Mouse (Mus musculus): ENCODE data around the gene Adcy2. TPM values are rescaled to one million over a fixed set of nuclear protein-coding genes. Genes with fewer than 3 reads are reported as not detected.

Adcy2 gene
- total RNA-seq, 2 experiments from 2014 or later, result 116 TPM

DNA sequence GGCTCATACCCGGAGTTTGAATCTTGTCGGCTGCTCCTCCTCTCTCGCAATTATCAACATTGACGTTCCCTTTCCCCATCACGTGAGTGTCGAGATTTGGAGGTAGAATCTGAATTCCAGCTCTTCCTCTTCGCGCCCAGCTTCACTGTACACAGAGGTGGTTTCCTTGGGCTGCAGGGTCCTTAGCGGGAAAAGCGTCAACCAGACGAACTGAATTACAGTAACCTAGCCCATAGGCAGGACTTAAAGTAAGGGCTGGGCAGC, 416.9 kb downstream of the Adcy2 start:
- peak overlapping the region; percentile 85 for H3K4me3 ChIP-seq
- DNase-seq (ENCODE audit: low spot score in 2 of 2), result no peak
- TF ChIP-seq CTCF (conservative IDR thresholded peaks at IDR 0.05), result no peak
- peak overlapping the region; percentile 90 for H3K27ac ChIP-seq

DNA sequence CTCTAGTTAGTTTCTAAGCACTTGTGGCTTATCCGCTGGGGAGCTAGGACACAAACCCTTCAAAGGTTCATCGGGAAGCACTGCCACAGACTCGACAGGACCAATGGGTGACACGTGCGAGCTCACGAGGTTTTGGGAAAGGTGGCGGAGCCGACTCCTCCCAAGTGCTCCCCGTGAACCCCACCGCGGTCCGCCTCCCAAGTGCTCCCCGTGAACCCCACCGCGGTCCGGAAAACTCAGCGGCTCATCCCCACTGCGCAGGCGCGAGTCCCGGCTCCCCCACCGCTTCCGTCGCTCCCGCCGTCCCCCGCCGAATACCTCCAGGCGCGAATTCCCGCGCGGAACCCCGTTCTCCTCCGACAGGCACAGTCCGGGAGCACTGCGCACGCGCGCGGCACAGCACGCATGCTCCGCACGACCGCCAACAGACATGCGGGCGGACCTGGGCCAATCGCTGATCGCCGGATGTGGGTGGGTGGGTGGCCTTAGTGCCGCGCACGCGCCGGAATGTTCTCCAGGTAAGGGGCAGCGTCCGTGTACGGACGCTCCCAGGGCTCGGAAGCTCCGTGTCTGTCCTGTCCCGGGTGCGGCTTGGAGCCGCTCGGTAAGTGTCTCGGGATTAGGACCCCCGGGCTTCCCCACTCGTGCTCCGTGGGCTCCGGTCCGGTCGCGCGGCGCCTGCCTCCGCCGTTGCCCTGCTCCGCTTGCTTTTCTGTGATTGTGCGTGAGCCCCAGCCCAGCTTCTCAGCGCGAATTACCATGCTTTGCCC, 417.4 kb downstream of the Adcy2 start, which contains the start of the genes Mtrr and Fastkd3:
Gene Mtrr, minus strand, starts transcription at position 403 of the 770 bp plus-strand sequence.
Gene Fastkd3, plus strand, starts transcription at position 488 of the 770 bp plus-strand sequence.
- no peak for TF ChIP-seq CTCF (conservative IDR thresholded peaks at IDR 0.05)
- peak; percentile 97 to 99 for DNase-seq (ENCODE audit: low spot score in 2 of 2)
- H3K27ac ChIP-seq, result peak within 1 kb of the TSS; percentile 90

DNA sequence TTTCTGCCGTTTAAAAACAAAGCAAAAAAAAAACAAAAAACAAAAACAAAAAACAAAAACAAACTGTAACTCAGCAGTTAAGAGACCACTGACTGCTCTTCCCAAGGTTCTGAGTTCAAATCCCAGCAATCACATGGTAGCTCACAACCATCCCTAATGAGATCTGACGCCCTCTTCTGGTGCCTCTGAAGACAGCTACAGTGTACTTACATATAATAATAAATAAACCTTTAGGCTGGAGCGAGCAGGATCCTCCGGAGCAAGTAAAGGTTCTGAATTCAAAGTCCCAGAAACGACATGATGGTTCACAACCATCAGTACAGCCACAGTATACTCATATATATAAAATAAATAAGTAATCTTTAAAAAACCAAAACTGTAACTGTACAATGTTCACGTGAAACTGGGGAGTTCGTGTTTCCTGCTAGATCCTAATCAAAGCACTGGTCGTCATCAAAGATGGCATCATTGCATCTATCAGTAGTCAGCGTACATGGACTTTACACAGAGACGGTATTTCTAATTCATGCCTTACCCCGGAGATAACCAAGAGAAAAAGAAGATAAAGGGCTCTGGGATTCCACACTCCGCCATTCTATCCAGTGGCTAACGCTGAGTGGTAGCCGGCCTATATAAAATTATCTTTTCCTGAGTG, 418.1 kb downstream of the Adcy2 start:
- H3K27ac ChIP-seq, result peak overlapping the region; percentile 82
- DNase-seq (ENCODE audit: low spot score in 2 of 2), result no peak
- H3K4me3 ChIP-seq, result peak overlapping the region; percentile 85
- peak; percentile 52 for TF ChIP-seq CTCF (conservative IDR thresholded peaks at IDR 0.05)

More for the DNA sequence above, 417.4 kb downstream of the Adcy2 start, which contains the start of the genes Mtrr and Fastkd3:
- H3K4me3 ChIP-seq, result peak within 1 kb of the TSS; percentile 85

DNA sequence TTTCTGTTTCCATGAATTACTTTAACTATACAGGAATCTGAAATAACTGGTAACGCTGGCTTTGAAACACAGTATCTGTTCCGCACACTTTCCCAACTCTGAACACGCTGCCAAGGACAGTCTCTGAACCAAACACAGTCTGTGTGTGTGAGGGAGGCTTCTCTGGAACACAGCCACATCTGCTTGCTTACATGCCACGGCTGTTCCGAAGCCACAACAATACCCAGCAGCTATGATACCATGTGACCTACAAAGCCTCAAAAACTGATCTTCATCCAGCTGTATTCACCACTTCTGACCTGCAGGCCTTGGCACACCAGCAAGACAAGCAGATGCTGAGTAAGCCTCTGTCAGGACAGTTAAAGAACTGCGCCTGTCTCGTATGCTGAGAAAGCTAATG, 421.4 kb downstream of the Adcy2 start:
- Histone ChIP-seq H3K4me3 (no peak overlapping the region), H3K27ac (peak overlapping the region; percentile 84)
- DNase-seq (ENCODE audit: low spot score in 2 of 2), result peak; percentile 71 to 79
- peak; percentile 34 for TF ChIP-seq CTCF (conservative IDR thresholded peaks at IDR 0.05)

DNA sequence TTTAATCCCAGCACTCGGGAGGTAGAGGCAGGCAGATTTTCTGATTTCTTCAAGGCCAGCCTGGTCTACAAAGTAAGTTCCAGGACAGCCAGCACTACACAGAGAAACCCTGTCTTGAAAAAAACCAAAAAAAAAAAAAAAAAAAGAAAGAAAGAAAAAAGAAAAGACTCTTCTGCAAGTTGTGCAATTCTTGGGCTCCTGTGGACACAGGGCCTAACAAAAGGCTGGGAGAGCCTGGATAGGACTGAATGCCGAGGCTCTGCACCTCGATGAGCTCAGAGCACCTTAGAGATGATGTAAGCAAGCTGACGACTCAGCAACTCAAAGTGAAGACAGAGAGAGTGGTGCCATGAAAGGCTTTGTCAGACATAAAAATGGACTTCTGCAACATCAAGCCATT, 424.9 kb downstream of the Adcy2 start:
- no peak for DNase-seq (ENCODE audit: low spot score in 2 of 2)
- Histone ChIP-seq H3K4me3 (no peak overlapping the region), H3K27ac (peak overlapping the region; percentile 84)
- no peak for TF ChIP-seq CTCF (conservative IDR thresholded peaks at IDR 0.05)

DNA sequence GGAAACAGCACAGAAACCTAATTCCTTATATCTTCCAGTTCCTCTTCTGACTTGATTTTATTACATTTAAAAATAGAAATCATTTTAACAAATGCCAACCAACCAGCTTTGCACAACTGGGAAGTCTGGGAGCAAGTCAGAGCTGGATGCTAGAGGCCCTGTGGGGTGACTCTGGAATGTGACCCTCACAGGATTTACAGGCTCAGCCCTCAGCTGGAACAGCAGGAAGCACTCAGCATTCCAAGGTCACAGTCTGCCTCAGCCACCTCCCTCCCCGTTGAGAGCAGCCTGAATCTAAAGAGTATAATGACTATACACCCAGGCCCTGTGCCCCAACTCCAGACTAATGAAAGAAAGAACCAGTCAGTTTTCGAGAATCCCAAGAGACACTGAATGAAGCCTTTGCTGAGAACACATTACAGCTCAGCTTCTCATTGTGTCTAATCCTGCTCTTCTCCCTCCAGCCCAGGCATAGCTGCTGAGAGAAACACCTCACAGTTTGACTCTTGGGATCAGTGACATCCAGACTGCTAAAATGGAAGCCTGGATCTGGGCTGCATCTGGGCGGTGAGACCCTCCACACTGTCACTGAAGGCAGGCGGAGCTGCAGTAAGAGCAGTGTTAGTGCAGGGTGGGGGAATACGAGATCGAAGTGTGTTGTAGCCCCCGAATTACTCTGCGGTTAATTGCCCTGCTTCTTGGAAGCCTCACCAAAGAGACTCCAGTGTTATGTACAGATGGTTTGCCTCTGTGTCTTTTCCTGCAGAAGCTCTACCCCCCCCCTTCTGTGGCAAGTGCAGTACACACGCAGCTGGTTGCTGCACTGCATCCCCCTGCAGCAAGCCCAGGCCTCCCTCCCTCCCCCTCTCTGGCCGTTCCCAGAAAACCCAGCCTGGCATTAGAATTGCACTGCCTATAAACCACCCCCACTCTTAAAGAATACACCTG, 426.1 kb downstream of the Adcy2 start:
- no peak for DNase-seq (ENCODE audit: low spot score in 2 of 2)
- peak overlapping the region; percentile 28; the same call in 1 of the 2 replicates for H3K27ac ChIP-seq
- no peak overlapping the region for H3K4me3 ChIP-seq
- no peak for TF ChIP-seq CTCF (conservative IDR thresholded peaks at IDR 0.05)

DNA sequence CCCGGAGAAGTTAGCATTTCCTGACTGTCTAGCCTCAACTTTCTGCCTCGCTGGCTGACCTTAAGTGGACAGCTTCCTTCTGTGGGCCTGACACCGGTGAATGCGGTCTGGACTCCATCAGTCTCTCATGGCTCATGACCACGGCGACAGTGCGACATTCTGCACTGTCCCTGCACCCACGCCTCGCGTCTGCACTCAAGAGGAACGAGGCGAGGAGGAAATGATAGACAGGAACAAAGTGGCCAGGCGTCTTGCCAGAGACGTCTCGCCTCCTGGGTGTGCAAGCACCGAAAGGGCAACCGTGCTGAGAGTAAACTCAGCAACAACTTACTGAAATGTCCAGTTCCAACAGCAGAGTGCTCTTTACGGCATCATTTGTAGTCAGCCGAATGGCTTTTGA, 427.1 kb downstream of the Adcy2 start:
- peak in 1 of 2 experiments; percentile 9 for DNase-seq (ENCODE audit: low spot score in 2 of 2)
- Histone ChIP-seq H3K4me3 (no peak overlapping the region), H3K27ac (no peak overlapping the region)
- TF ChIP-seq CTCF (conservative IDR thresholded peaks at IDR 0.05), result no peak

All from layer of hippocampus, adult 2 months (tissue).